Mouse (Mus musculus) layer of hippocampus, postnatal 25 days (tissue): ENCODE data around the gene Rcsd1. TPM values are rescaled to one million over a fixed set of nuclear protein-coding genes. Genes with fewer than 3 reads are reported as not detected.

ENCODE experiments used
- DNase-seq, 2 experiments: peaks; one replicate each; pipeline ENCODE4 v3.0.0; 2022; ENCODE audit warnings: mixed read lengths in 2 of 2, low spot score in 1 of 2; ENCODE audit errors: extremely low spot score in 1 of 2
- microRNA-seq, 2 experiments: library from miRNA; unstranded; fragments of <30 nt; microRNA quantifications; one replicate each; pipeline ENCODE4 v1.2.0; 2021
- total RNA-seq, 2 experiments: library from RNA; stranded (reverse); gene quantifications; 2 replicates each; pipeline ENCODE4 v1.2.3; 2021

Rcsd1 gene
- total RNA-seq, 2 experiments from 2014 or later = 4.3 to 4.8 TPM

DNA sequence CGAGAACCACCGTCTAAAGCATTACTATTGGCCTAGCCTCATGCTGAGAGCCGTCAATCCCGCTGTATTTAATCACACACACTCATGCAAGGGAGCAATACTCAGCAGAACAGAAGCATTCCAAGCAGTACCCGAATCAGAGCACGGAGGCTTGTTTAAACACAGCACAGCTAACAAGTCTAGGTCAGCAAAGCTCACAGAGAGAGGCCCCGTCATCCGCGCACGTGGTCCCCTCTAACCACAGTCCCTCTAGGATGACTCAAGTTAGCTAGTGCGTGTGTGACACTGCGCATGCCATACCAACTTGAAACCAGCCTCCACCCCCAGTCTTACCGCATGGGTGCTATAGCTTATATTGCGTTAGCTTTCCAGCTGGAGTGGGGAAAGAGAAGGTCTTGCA lies 106.3 kb downstream of the Rcsd1 start:
- DNase-seq = no peak

DNA sequence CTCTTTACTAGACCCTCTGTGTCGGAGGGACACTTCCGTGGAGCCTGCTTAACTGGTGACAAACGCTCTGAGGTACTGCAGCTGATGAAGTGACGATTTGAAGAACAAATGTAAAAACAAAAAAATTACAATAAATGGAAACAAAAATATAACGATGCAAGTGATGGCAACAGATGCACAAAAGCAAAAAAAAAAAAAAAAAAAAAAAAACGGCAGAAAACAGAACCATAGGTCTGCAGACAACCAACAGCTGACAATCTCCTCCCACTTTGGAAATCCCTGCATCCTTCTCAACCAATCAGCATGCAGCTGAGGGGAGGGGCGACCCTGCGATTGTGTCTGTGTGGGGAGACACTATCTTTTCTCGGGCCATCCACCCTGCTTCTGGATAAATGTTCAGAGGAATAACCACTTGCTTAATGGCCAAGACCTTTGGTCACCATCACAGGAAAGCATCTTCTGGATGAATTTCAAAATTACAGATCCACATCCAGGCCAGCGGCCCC lies 107.7 kb downstream of the Rcsd1 start:
- no peak for DNase-seq

Small RNA genes lying within 50 kb of the gene (microRNA-seq; reads per million reads assigned to microRNA genes)
- gene Gm44458 = 0 reads per million in 2 experiments

Other genes with a start within 250 kb of the Rcsd1 start
- 10 to 100 TPM; 81.4 to 84.6 TPM for gene Dcaf6, start 249.3 kb downstream of the Rcsd1 start, total RNA-seq
- gene Mpc2, start 249.1 kb downstream of the Rcsd1 start, total RNA-seq = 100 to 1,000 TPM; 127 to 136 TPM
- under 1 TPM in 1 of 2 experiments, not detected in 1; 0.15 TPM for gene Adcy10, start 224.6 kb downstream of the Rcsd1 start, total RNA-seq
- 10 to 100 TPM; 47.8 to 51.6 TPM for gene Mpzl1, start 75.2 kb downstream of the Rcsd1 start, total RNA-seq
- gene Creg1, start 54.0 kb upstream of the Rcsd1 start, total RNA-seq = 10 to 100 TPM; 26.1 to 28.7 TPM
- gene Cd247, start 78.9 kb upstream of the Rcsd1 start, total RNA-seq = not detected